Mouse (Mus musculus): Measurements from ENCODE around the gene Gcfc2. TPM values are rescaled to one million over a fixed set of nuclear protein-coding genes. Genes with fewer than 3 reads are reported as not detected.

Gene Gcfc2
- 3.4 TPM for polyA plus RNA-seq (2014; fragmentation: Illumina TruSeq; extraction: RNeasy Lipid Tissue Mini Kit (QIAGEN cat#74804); ENCODE audit: low read depth, low replicate concordance)

DNA sequence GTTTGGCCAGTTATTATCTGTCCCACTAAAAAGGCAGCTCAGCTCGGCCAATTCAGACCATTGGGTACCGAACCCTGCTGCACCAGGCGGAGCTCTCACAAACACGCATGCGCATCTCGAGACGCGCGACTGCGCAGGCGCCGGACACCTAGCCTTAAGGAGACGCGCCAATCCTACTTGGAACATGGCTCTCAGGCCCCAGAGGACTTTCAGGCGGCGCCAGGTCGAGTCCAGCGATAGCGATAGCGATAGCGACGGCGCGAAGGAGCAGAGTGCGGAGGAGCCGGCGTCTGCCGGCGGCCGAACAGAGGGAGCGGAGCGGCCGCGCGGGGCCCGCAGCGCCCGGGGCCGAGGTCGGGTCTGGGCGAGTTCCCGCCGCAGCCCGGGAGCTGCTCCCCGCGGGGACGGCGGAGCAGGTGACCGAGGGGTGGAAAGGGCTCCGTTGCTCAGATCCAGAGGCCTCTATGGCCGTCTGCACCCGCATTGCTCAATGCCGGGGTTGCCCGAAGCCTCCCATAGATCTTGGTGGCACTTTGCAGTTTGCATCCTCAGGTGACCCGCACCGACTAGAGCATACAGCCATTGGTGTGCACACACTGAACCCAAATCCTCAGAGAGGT, at the start of gene Gcfc2:
Gene Gcfc2, plus strand, starts transcription at position 147 of the 620 bp plus-strand sequence.

DNA sequence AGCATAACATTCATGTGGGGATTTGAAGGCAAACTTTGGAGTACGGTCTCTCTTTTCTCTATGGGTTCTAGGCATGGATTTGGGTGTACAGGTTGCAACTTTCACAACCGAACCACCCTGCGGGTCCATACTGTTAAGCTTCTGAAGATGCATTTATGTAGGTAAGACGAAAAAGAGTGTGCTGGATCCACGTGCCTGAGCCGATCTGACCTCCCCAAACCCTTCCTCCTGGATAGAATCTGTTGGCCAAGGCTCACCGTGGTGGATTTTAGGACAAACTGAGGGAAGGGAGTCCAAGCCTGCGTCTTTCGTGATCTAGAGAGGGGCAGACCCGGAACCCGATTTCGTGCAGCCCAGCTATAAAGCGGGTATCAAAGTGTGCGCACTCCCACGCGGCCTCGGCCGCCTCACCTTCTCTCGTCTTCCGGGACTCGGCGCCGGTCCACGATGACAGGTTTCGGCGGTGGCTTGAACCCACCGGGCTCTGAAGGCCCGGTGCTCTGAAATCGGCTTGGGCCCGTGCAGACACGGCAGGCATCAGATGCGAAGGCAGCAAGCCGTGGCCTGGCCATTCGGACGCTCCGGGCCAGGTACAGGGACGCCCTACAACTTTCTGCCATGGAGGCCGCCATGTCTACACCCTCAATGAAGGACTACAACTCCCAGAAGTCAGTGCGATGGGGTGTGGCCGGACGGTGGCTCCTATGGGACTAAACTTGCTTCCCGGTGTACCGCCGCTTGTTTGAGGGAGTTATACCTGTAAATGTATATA, 42.0 kb downstream of the Gcfc2 start, which contains the start of gene Mrpl19:
Gene Mrpl19, minus strand, starts transcription at position 663 of the 772 bp plus-strand sequence.

Other genes starting within 250 kb of the Gcfc2 start
- 29.2 TPM for gene Mrpl19, start 42.3 kb downstream of the Gcfc2 start, polyA plus RNA-seq (2014; fragmentation: Illumina TruSeq; extraction: RNeasy Lipid Tissue Mini Kit (QIAGEN cat#74804); ENCODE audit: low read depth, low replicate concordance)
- gene Eva1a, start 117.4 kb downstream of the Gcfc2 start, polyA plus RNA-seq (2014; fragmentation: Illumina TruSeq; extraction: RNeasy Lipid Tissue Mini Kit (QIAGEN cat#74804); ENCODE audit: low read depth, low replicate concordance) = 2.9 TPM

Measured in heart, adult 10 weeks (tissue).